Mouse (Mus musculus) kidney, embryonic 14.5 days (tissue): ENCODE measurements around the gene 2010111I01Rik. TPM values are rescaled to one million over a fixed set of nuclear protein-coding genes. Genes with fewer than 3 reads are reported as not detected.
"Not testable (repeated sequence)": the region's sequence is repeated elsewhere in the genome, so short reads cannot be mapped to it uniquely, and the experiment has no call there.

ENCODE experiments used
- ATAC-seq: fragments of 200-750 bp; cut with Nextera tagmentation; 2 replicates; pipeline ENCODE4 v1.8.0; 2017; ENCODE audit warnings: moderate number of reproducible peaks, mild to moderate bottlenecking, moderate TSS enrichment, moderate library complexity; ENCODE audit not compliant: low FRiP score, low TSS enrichment
- H3K27ac ChIP-seq: fragments of 300-500 bp; sonication (generic); 2 replicates; pipeline ENCODE4 v1.5.1; 2014; ENCODE audit warnings: low read depth, mild to moderate bottlenecking, low read length, moderate library complexity, mixed read lengths
- H3K27me3 ChIP-seq: fragments of 300-500 bp; sonication (generic); 2 replicates; pipeline ENCODE4 v1.6.1; 2014; ENCODE audit warnings: mild to moderate bottlenecking, low read length; ENCODE audit not compliant: control insufficient read depth, insufficient read depth
- H3K36me3 ChIP-seq: fragments of 300-500 bp; sonication (generic); 2 replicates; pipeline ENCODE4 v1.6.1; 2014; ENCODE audit warnings: low read length, mixed read lengths; ENCODE audit not compliant: control insufficient read depth, insufficient read depth
- H3K4me1 ChIP-seq: fragments of 300-500 bp; sonication (generic); 2 replicates; pipeline ENCODE4 v1.6.1; 2014; ENCODE audit warnings: low read length, mixed read lengths; ENCODE audit not compliant: control insufficient read depth, insufficient read depth
- H3K4me2 ChIP-seq: fragments of 300-500 bp; sonication (generic); replicated peaks from 2 replicates; pipeline ENCODE4 v1.6.1; 2014; ENCODE audit warnings: low read depth, mild to moderate bottlenecking, low read length
- H3K4me3 ChIP-seq: fragments of 300-500 bp; sonication (generic); 2 replicates; pipeline ENCODE4 v1.5.1; 2014; ENCODE audit warnings: mild to moderate bottlenecking, low read length
- H3K9ac ChIP-seq: fragments of 300-500 bp; sonication (generic); 2 replicates; pipeline ENCODE4 v1.6.1; 2014; ENCODE audit warnings: low read depth, mild to moderate bottlenecking, low read length, moderate library complexity
- H3K9me3 ChIP-seq: fragments of 300-500 bp; sonication (generic); 2 replicates; pipeline ENCODE4 v1.6.1; 2016; ENCODE audit warnings: low read length; ENCODE audit not compliant: control insufficient read depth
- WGBS: fragments of 180-500 bp; shearing (Covaris S2); extraction: QIAGEN DNeasy Blood & Tissue Kit; methylation state at CpG from one replicate; pipeline ENCODE4 v1.1.7; 2014; 5-methylcytosine and 5-hydroxymethylcytosine counted together
- polyA plus RNA-seq: library from polyadenylated mRNA; unstranded; fragments of >200 nt; fragmentation: Nextera tagmentation; extraction: Ambion mirVana; gene quantifications from 2 replicates; pipeline ENCODE4 v1.2.1, GENCODE M21; 2014

2010111I01Rik gene
- polyA plus RNA-seq, 1 experiment from 2014 or later, result 153 TPM

- H3K4me1 ChIP-seq, H3K4me3 ChIP-seq, H3K4me2 ChIP-seq, ATAC-seq, H3K27ac ChIP-seq, H3K36me3 ChIP-seq, H3K27me3 ChIP-seq, H3K9ac ChIP-seq, H3K9me3 ChIP-seq: not testable (repeated sequence)
- 88% methylated on average over 3 of the region's 3 CpGs for WGBS
Measured at GRCm38 (mm10) chr13:63007491-63007890, 42.8 kb downstream of the 2010111I01Rik start.

DNA sequence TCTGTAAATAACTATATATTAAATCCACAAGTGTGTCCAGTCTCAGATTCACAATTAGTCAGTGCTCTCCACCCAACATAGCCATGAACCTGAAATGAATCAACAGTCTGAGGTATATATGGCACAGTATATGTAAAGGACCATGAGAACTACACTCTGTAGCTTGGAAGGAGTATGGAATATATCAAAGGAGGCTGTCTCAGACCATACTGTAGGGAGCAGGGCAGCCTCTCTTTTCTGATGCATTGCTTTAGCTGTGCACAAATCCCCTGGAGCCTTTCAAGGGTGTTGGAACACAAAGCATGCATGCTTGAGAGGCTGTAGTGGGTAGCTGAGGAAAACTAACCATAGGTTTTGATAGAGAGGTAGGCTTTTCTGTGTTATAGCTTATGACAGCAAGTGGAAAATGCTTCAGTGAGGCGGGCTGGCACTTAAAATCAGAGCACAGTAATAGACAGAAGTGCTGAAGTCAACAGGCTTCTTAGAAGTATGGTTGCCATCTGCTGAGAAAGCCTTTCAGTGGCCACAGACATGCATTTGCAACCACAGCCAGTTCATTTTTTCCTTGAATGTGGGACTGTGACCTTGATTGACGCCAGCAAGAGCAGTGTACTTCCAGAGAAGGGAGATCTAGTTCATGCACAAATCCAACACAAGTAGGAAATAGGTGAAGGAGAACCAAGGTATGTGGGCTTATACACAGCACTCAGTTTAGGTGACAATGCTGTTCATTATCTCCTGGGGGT lies 45.8 kb downstream of the 2010111I01Rik start:
- Histone ChIP-seq H3K4me1 (no peaks in the 10 kb centered on the region), H3K9me3 (no peaks in the 10 kb centered on the region), H3K36me3 (no peaks in the 10 kb centered on the region), H3K4me2 (no peak overlapping the region), H3K9ac (no peak overlapping the region), H3K4me3 (no peak overlapping the region), H3K27me3 (no peaks in the 10 kb centered on the region), H3K27ac (no peak overlapping the region)
- WGBS, result 87% methylated on average over 2 of the region's 2 CpGs
- no peak for ATAC-seq

GRCm38 (mm10) chr13:63014353-63014752 lies 49.7 kb downstream of the 2010111I01Rik start:
- ATAC-seq, result no peak
- Histone ChIP-seq H3K27ac (no peak overlapping the region), H3K9ac (no peak overlapping the region), H3K4me1 (no peaks in the 10 kb centered on the region), H3K9me3 (no peaks in the 10 kb centered on the region), H3K4me3 (no peak overlapping the region), H3K36me3 (no peaks in the 10 kb centered on the region), H3K27me3 (no peaks in the 10 kb centered on the region), H3K4me2 (no peak overlapping the region)
- 88% methylated on average over 1 of the region's 1 CpGs for WGBS

- Histone ChIP-seq H3K4me1 (no peaks in the 10 kb centered on the region), H3K27ac (no peak overlapping the region), H3K27me3 (no peaks in the 10 kb centered on the region), H3K36me3 (no peaks in the 10 kb centered on the region), H3K4me3 (no peak overlapping the region), H3K9ac (no peak overlapping the region), H3K4me2 (no peak overlapping the region), H3K9me3 (no peaks in the 10 kb centered on the region)
- WGBS, result 78% methylated on average over 4 of the region's 4 CpGs
- ATAC-seq, result no peak
Measured at GRCm38 (mm10) chr13:63015362-63015761, 50.7 kb downstream of the 2010111I01Rik start.

DNA sequence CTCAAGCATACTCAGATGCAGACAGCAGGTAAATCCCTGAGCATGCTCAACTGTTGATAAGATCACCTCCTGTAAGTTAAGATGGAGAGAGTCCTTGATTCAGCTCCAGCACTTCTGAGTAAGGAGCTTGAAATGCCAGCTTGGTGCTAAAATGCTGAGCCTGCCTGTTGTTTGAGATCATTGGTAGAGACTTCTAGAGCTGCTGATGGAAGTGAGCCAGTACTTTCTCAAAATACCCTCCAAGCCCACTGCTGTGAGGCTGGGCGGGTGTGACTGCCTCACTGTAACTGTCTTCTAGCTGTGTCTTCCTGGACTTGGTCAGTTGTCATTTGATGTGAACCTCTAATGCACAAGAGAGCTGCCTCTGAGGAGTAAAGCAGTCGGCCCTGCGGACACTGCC lies 51.4 kb downstream of the 2010111I01Rik start:
- Histone ChIP-seq H3K4me3 (no peak overlapping the region), H3K9me3 (no peaks in the 10 kb centered on the region), H3K4me2 (no peak overlapping the region), H3K27ac (no peak overlapping the region), H3K9ac (no peak overlapping the region), H3K4me1 (no peaks in the 10 kb centered on the region), H3K27me3 (no peaks in the 10 kb centered on the region), H3K36me3 (no peaks in the 10 kb centered on the region)
- ATAC-seq, result no peak
- 90% methylated on average over 3 of the region's 3 CpGs for WGBS

GRCm38 (mm10) chr13:63023243-63024217 lies 58.8 kb downstream of the 2010111I01Rik start:
- no peak overlapping the region for H3K27ac ChIP-seq
- no peak overlapping the region for H3K4me3 ChIP-seq
- 59% methylated on average over 7 of the region's 7 CpGs for whole genome bisulfite sequencing
- peak; percentile 39; the same call in 1 of the 2 replicates for ATAC-seq
- no peaks in the 10 kb centered on the region for H3K9me3 ChIP-seq
- no peak overlapping the region for H3K9ac ChIP-seq
- no peaks in the 10 kb centered on the region for H3K27me3 ChIP-seq
- no peaks in the 10 kb centered on the region for H3K4me1 ChIP-seq
- H3K36me3 ChIP-seq, result no peaks in the 10 kb centered on the region
- no peak overlapping the region for H3K4me2 ChIP-seq

GRCm38 (mm10) chr13:63030023-63030422 lies 65.3 kb downstream of the 2010111I01Rik start:
- no peak overlapping the region for H3K4me3 ChIP-seq
- WGBS, result 63% methylated on average over 1 of the region's 1 CpGs

GRCm38 (mm10) chr13:63031244-63031643 lies 66.6 kb downstream of the 2010111I01Rik start:
- H3K4me2 ChIP-seq, result no peak overlapping the region
- H3K4me3 ChIP-seq, result no peak overlapping the region
- no peaks in the 10 kb centered on the region for H3K4me1 ChIP-seq
- no peak for ATAC-seq
- no peak overlapping the region for H3K27ac ChIP-seq
- no peaks in the 10 kb centered on the region for H3K9me3 ChIP-seq
- no peak overlapping the region for H3K9ac ChIP-seq
- no peaks in the 10 kb centered on the region for H3K36me3 ChIP-seq
- 74% methylated on average over 1 of the region's 1 CpGs for WGBS
- H3K27me3 ChIP-seq, result no peaks in the 10 kb centered on the region

More at GRCm38 (mm10) chr13:63030023-63030422, 65.3 kb downstream of the 2010111I01Rik start:
- Histone ChIP-seq H3K4me2 (no peak overlapping the region), H3K9ac (no peak overlapping the region), H3K9me3 (no peaks in the 10 kb centered on the region), H3K36me3 (no peaks in the 10 kb centered on the region), H3K27ac (no peak overlapping the region), H3K27me3 (no peaks in the 10 kb centered on the region), H3K4me1 (no peaks in the 10 kb centered on the region)
- ATAC-seq, result no peak
